Mouse (Mus musculus): ENCODE measurements around the gene Mlkl.

Gene Mlkl

GRCm38 (mm10) chr8:111337890-111338347 lies at the start of gene Mlkl:
Gene Mlkl (minus strand): TSS chr8:111338177.
- DNase-seq (ENCODE audit: low spot score): peak; percentile 35

GRCm38 (mm10) chr8:111385915-111386314 lies 47.9 kb upstream of the Mlkl start:
- no peak for DNase-seq (ENCODE audit: low spot score)

GRCm38 (mm10) chr8:111384628-111385027 lies 46.7 kb upstream of the Mlkl start:
- DNase-seq (ENCODE audit: low spot score): no peak

- no peak for DNase-seq (ENCODE audit: low spot score)
Measured at GRCm38 (mm10) chr8:111375192-111375591, 37.2 kb upstream of the Mlkl start.

GRCm38 (mm10) chr8:111369711-111370110 lies 31.7 kb upstream of the Mlkl start:
- DNase-seq (ENCODE audit: low spot score): no peak

GRCm38 (mm10) chr8:111367350-111367749 lies 29.4 kb upstream of the Mlkl start:
- no peak for DNase-seq (ENCODE audit: low spot score)

- no peak for DNase-seq (ENCODE audit: low spot score)
Measured at GRCm38 (mm10) chr8:111366610-111367234, 28.7 kb upstream of the Mlkl start.

- DNase-seq (ENCODE audit: low spot score): no peak
Measured at GRCm38 (mm10) chr8:111363489-111363888, 25.5 kb upstream of the Mlkl start.

- DNase-seq (ENCODE audit: low spot score): no peak
Measured at GRCm38 (mm10) chr8:111360579-111361209, 22.7 kb upstream of the Mlkl start.

- DNase-seq (ENCODE audit: low spot score): no peak
Measured at GRCm38 (mm10) chr8:111359936-111360335, 22.0 kb upstream of the Mlkl start.

- DNase-seq (ENCODE audit: low spot score): no peak
Measured at GRCm38 (mm10) chr8:111358905-111359304, 20.9 kb upstream of the Mlkl start.

GRCm38 (mm10) chr8:111357433-111357832 lies 19.5 kb upstream of the Mlkl start:
- DNase-seq (ENCODE audit: low spot score): no peak

GRCm38 (mm10) chr8:111353497-111353896 lies 15.5 kb upstream of the Mlkl start:
- DNase-seq (ENCODE audit: low spot score): no peak

GRCm38 (mm10) chr8:111352289-111352688 lies 14.3 kb upstream of the Mlkl start:
- DNase-seq (ENCODE audit: low spot score): no peak

GRCm38 (mm10) chr8:111350577-111350976 lies 12.6 kb upstream of the Mlkl start:
- DNase-seq (ENCODE audit: low spot score): no peak

- peak; percentile 63 for DNase-seq (ENCODE audit: low spot score)
Measured at GRCm38 (mm10) chr8:111343225-111343624, 5.2 kb upstream of the Mlkl start.

- no peak for DNase-seq (ENCODE audit: low spot score)
Measured at GRCm38 (mm10) chr8:111340186-111340585, 2.2 kb upstream of the Mlkl start.

- no peak for DNase-seq (ENCODE audit: low spot score)
Measured at GRCm38 (mm10) chr8:111338370-111339208, 612 bp upstream of the Mlkl start.

GRCm38 (mm10) chr8:111337311-111337889 lies 577 bp downstream of the Mlkl start:
- no peak for DNase-seq (ENCODE audit: low spot score)

- no peak for DNase-seq (ENCODE audit: low spot score)
Measured at GRCm38 (mm10) chr8:111336692-111337091, 1.3 kb downstream of the Mlkl start.

- no peak for DNase-seq (ENCODE audit: low spot score)
Measured at GRCm38 (mm10) chr8:111325222-111325790, 12.7 kb downstream of the Mlkl start.

- no peak for DNase-seq (ENCODE audit: low spot score)
Measured at GRCm38 (mm10) chr8:111314729-111315128, 23.2 kb downstream of the Mlkl start.
